Comparison of ENCODE assay signal across 25 mouse cellular contexts in the genomic region with DNA sequence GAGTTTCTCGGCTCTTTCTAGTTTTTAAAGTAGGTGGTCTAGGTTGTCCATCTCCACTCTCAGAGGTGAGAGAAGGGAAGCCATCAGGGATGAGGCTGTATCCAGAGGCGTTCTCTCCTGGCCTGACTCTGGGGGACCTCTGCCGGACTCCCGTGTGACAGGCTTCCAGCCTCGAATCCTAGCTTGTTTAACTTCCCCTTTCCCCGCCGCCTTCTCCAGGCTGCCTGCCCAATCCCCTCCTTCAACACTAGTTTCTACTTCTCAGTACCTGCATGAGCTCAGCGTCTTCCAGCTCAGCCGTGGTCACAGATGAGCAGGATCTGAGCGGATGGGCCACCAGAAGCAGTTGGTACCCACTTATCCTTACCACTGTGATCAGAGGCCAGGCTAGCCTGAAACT. TPM values are rescaled to one million over a fixed set of nuclear protein-coding genes. Genes with fewer than 3 reads are reported as not detected.
DNase-seq lines count a peak whose midpoint lies in the region; ATAC-seq and TF ChIP-seq lines count a peak whose summit lies in the region.
"Had no signal": no experiment of that assay in that cellular context is flagged by ENCODE, and none has a peak within 500 bp of the region (broad histone marks: within the 10 kb centered on the region; RNA-seq: fewer than 3 reads in every experiment).

No protein-coding gene starts in this region.

- no peak overlapping the region for H3K4me3 ChIP-seq in heart, adult 2 months
- no peak overlapping the region for H3K4me3 ChIP-seq in heart, embryonic 16.5 days (ENCODE audit: low read length)
- no peak overlapping the region for H3K4me3 ChIP-seq in lung, embryonic 16.5 days (ENCODE audit: low read length)
- no peak overlapping the region for H3K4me3 ChIP-seq in neural tube, embryonic 15.5 days (replicated peaks)
- H3K4me3 ChIP-seq: embryonic facial prominence, embryonic 15.5 days; megakaryocyte, embryonic 14.5 days; myocyte; stomach, embryonic 15.5 days had no signal

- peak overlapping the region; percentile 90 for H3K27ac ChIP-seq in heart, adult 2 months
- H3K27ac ChIP-seq in heart, embryonic 16.5 days (ENCODE audit: low read length): peak overlapping the region; percentile 56
- H3K27ac ChIP-seq in lung, embryonic 16.5 days (ENCODE audit: low read length): peak overlapping the region; percentile 45
- no peak overlapping the region for H3K27ac ChIP-seq in neural tube, embryonic 15.5 days (replicated peaks)
- H3K27ac ChIP-seq: embryonic facial prominence, embryonic 15.5 days; hindbrain, postnatal 0 days; kidney, postnatal 0 days had no signal

- TF ChIP-seq POLR2A in heart, adult 2 months (IDR thresholded peaks at IDR 0.05; ENCODE audit: insufficient read depth, low read depth, low read length): no peak

- no peak for ATAC-seq in heart, embryonic 16.5 days (replicated peaks; ENCODE audit: extremely low read depth, insufficient read depth, low FRiP score)
- ATAC-seq in lung, embryonic 16.5 days (ENCODE audit: low read depth): no peak
- ATAC-seq in neural tube, embryonic 15.5 days (ENCODE audit: low FRiP score): no peak
- ATAC-seq: CD4-positive, CD25-positive, alpha-beta regulatory T cell, adult 4 months; forebrain, embryonic 16.5 days; hindbrain, postnatal 0 days had no signal

- H3K9ac ChIP-seq in heart, adult 2 months (ENCODE audit: low read depth, low read length): peak overlapping the region; percentile 5
- H3K9ac ChIP-seq in heart, embryonic 16.5 days (ENCODE audit: low read length): peak overlapping the region; percentile 48
- H3K9ac ChIP-seq in lung, embryonic 16.5 days (ENCODE audit: low read length): no peak overlapping the region
- H3K9ac ChIP-seq in neural tube, embryonic 15.5 days (replicated peaks): no peak overlapping the region
- H3K9ac ChIP-seq: embryonic facial prominence, embryonic 15.5 days; stomach, embryonic 15.5 days had no signal

- H3K9me3 ChIP-seq in heart, embryonic 16.5 days (replicated peaks; ENCODE audit: control insufficient read depth, low read length): no peaks in the 10 kb centered on the region
- no peaks in the 10 kb centered on the region for H3K9me3 ChIP-seq in lung, embryonic 16.5 days (ENCODE audit: control insufficient read depth, low read length)
- no peaks in the 10 kb centered on the region for H3K9me3 ChIP-seq in neural tube, embryonic 15.5 days (replicated peaks)
- H3K9me3 ChIP-seq: embryonic facial prominence, embryonic 15.5 days; megakaryocyte, embryonic 14.5 days; stomach, embryonic 15.5 days had no signal

- H3K36me3 ChIP-seq in heart, adult 2 months (ENCODE audit: control insufficient read depth, insufficient read depth, low read length): peaks cover 11% of the 10 kb centered on the region; the same call in 1 of the 2 replicates
- no peaks in the 10 kb centered on the region for H3K36me3 ChIP-seq in heart, embryonic 16.5 days (ENCODE audit: control insufficient read depth, insufficient read depth)
- no peaks in the 10 kb centered on the region for H3K36me3 ChIP-seq in lung, embryonic 16.5 days (ENCODE audit: control insufficient read depth, insufficient read depth, low read length)
- H3K36me3 ChIP-seq in neural tube, embryonic 15.5 days: no peaks in the 10 kb centered on the region
- H3K36me3 ChIP-seq: embryonic facial prominence, embryonic 15.5 days; stomach, embryonic 15.5 days had no signal

- intact Hi-C loops in heart, adult 2 months (cut with DNase I): loop anchor here (2.0 kb wide), 2 partner anchors 25 to 33 kb away; no protein-coding TSS in a partner anchor

- H3K4me1 ChIP-seq in heart, adult 2 months (ENCODE audit: control insufficient read depth, insufficient read depth, low read length): peaks cover 58% of the 10 kb centered on the region
- peaks cover 80% of the 10 kb centered on the region for H3K4me1 ChIP-seq in heart, embryonic 16.5 days (ENCODE audit: control insufficient read depth, insufficient read depth, low read length)
- H3K4me1 ChIP-seq in lung, embryonic 16.5 days (replicated peaks; ENCODE audit: control insufficient read depth, insufficient read depth, low read length): peaks cover 68% of the 10 kb centered on the region
- H3K4me1 ChIP-seq in neural tube, embryonic 15.5 days: peaks cover 28% of the 10 kb centered on the region

- H3K79me2 ChIP-seq in heart, adult 2 months (replicated peaks; ENCODE audit: control insufficient read depth, insufficient read depth, low read length): no peaks in the 10 kb centered on the region; the same call in 1 of the 2 replicates

- H3K4me2 ChIP-seq in heart, embryonic 16.5 days (ENCODE audit: low read depth, low read length): peak overlapping the region; percentile 9; the same call in 1 of the 2 replicates
- H3K4me2 ChIP-seq in lung, embryonic 16.5 days (ENCODE audit: low read depth, low read length): no peak overlapping the region
- no peak overlapping the region for H3K4me2 ChIP-seq in neural tube, embryonic 15.5 days
- H3K4me2 ChIP-seq: embryonic facial prominence, embryonic 15.5 days; liver, embryonic 11.5 days; stomach, embryonic 15.5 days had no signal

- WGBS in heart, adult 2 months: 52% methylated on average over 10 of the region's 10 CpGs
- 73% methylated on average over 10 of the region's 10 CpGs for WGBS in heart, embryonic 16.5 days
- WGBS in lung, embryonic 16.5 days: 49% methylated on average over 10 of the region's 10 CpGs
- 78% methylated on average over 10 of the region's 10 CpGs for WGBS in neural tube, embryonic 15.5 days

- no peak for TF ChIP-seq CTCF in heart, adult 2 months (IDR thresholded peaks at IDR 0.05)

- DNase-seq in heart, adult 2 months: no peak
- no peak for DNase-seq in heart, postnatal 4 days
- DNase-seq in heart, adult 18-20 months: no peak
- no peak for DNase-seq in lung, postnatal 25 days (ENCODE audit: low spot score)
- no peak for DNase-seq in spleen, postnatal 36 days (ENCODE audit: low spot score in 2 of 2)
- DNase-seq: cerebellum, adult 11-12 months; cerebellum, postnatal 14 days; layer of hippocampus, postnatal 36 days; lung, adult 2 months; midbrain, embryonic 14.5 days; right cerebral cortex, postnatal 14 days; thymus, adult 18-20 months; thymus, postnatal 4 days had no signal

- H3K27me3 ChIP-seq in heart, adult 2 months (ENCODE audit: control insufficient read depth, insufficient read depth, low read length): no peaks in the 10 kb centered on the region
- H3K27me3 ChIP-seq in heart, embryonic 16.5 days (ENCODE audit: control insufficient read depth, insufficient read depth, low read length): peaks cover 3% of the 10 kb centered on the region
- H3K27me3 ChIP-seq in lung, embryonic 16.5 days (ENCODE audit: control insufficient read depth, insufficient read depth, low read depth, low read length): no peaks in the 10 kb centered on the region
- H3K27me3 ChIP-seq in neural tube, embryonic 15.5 days (replicated peaks): peaks cover 10% of the 10 kb centered on the region
- H3K27me3 ChIP-seq: embryonic facial prominence, embryonic 15.5 days; stomach, embryonic 15.5 days had no signal

- no peak for TF ChIP-seq EP300 in heart, adult 2 months (IDR thresholded peaks at IDR 0.05; ENCODE audit: insufficient read depth, low read depth, low read length)

RNA-seq across cellular contexts. Expression of a gene that starts 31.3 kb away (rescaled TPM):
- total RNA-seq in heart, adult 2 months (2021): 10 to 100 TPM; 45.6 to 47.9 TPM
- polyA plus RNA-seq in heart, adult 2 months (2012; rRNA removed): 34.5 and 37.5 TPM in 2 replicates
- total RNA-seq in heart, postnatal 4 days (2021): 10 to 100 TPM; 54.6 to 55.2 TPM
- 27.1 and 32.9 TPM in 2 replicates for polyA plus RNA-seq in heart, embryonic 16.5 days (2015; fragmentation: Nextera tagmentation; extraction: Ambion mirVana)
- total RNA-seq in heart, adult 18-20 months (2021): 10 to 100 TPM; 42.4 to 44.1 TPM
- 30.9 and 34.2 TPM in 2 replicates for polyA plus RNA-seq in lung, embryonic 16.5 days (2015; fragmentation: Nextera tagmentation; extraction: Ambion mirVana)
- 51.5 and 62.4 TPM in 2 replicates for polyA plus RNA-seq in neural tube, embryonic 15.5 days (2015; fragmentation: Nextera tagmentation; extraction: Ambion mirVana)

Comparison
In these comparisons a context has a peak if more than half of its experiments do, and no peak if none do; other contexts are left out.
1. H3K9ac ChIP-seq: peak in heart, adult 2 months (single experiment) and heart, embryonic 16.5 days (single experiment); none in lung, embryonic 16.5 days (single experiment) and neural tube, embryonic 15.5 days (single experiment).